Mouse (Mus musculus) cerebellum, postnatal 4 days (tissue): ENCODE data around the gene Hnf4a.
A peak's percentile ranks its signal among the peaks of the same experiment; 100 is the strongest.

Experiments
- DNase-seq, 2 experiments: peaks; one replicate each; pipeline ENCODE4 v3.0.0; 2022; ENCODE audit warnings: low spot score in 2 of 2, mixed read lengths in 1 of 2

The Hnf4a gene

GRCm38 (mm10) chr2:163490656-163491055 lies 16.0 kb upstream of the Hnf4a start:
- DNase-seq, result no peak

GRCm38 (mm10) chr2:163491351-163491750 lies 15.3 kb upstream of the Hnf4a start:
- peak in 1 of 2 experiments; percentile 13 for DNase-seq

- no peak for DNase-seq
Measured at GRCm38 (mm10) chr2:163492018-163492417, 14.6 kb upstream of the Hnf4a start, which contains the start of gene R3hdml. TSS of gene R3hdml (plus strand) at chr2:163492318.

GRCm38 (mm10) chr2:163493031-163493430 lies 13.6 kb upstream of the Hnf4a start:
- no peak for DNase-seq

- DNase-seq, result peak in 1 of 2 experiments; percentile 16
Measured at GRCm38 (mm10) chr2:163493976-163494375, 12.6 kb upstream of the Hnf4a start.

GRCm38 (mm10) chr2:163494456-163494855 lies 12.2 kb upstream of the Hnf4a start:
- DNase-seq, result no peak

GRCm38 (mm10) chr2:163502219-163502618 lies 4.4 kb upstream of the Hnf4a start:
- DNase-seq, result peak in 1 of 2 experiments; percentile 18

GRCm38 (mm10) chr2:163503191-163503590 lies 3.4 kb upstream of the Hnf4a start:
- no peak for DNase-seq

- no peak for DNase-seq
Measured at GRCm38 (mm10) chr2:163525761-163526243, 19.2 kb downstream of the Hnf4a start.

- DNase-seq, result no peak
Measured at GRCm38 (mm10) chr2:163527497-163527896, 20.9 kb downstream of the Hnf4a start.

- no peak for DNase-seq
Measured at GRCm38 (mm10) chr2:163530418-163530817, 23.8 kb downstream of the Hnf4a start.

GRCm38 (mm10) chr2:163531917-163532316 lies 25.3 kb downstream of the Hnf4a start:
- DNase-seq, result peak; percentile 79 to 87

- DNase-seq, result no peak
Measured at GRCm38 (mm10) chr2:163533226-163533625, 26.6 kb downstream of the Hnf4a start.

- peak; percentile 91 to 95 for DNase-seq
Measured at GRCm38 (mm10) chr2:163534958-163535524, 28.4 kb downstream of the Hnf4a start.

GRCm38 (mm10) chr2:163537443-163537842 lies 30.8 kb downstream of the Hnf4a start:
- no peak for DNase-seq

- DNase-seq, result no peak
Measured at GRCm38 (mm10) chr2:163538410-163538809, 31.8 kb downstream of the Hnf4a start.

- no peak for DNase-seq
Measured at GRCm38 (mm10) chr2:163539321-163540040, 32.9 kb downstream of the Hnf4a start.

- DNase-seq, result no peak
Measured at GRCm38 (mm10) chr2:163540231-163541117, 33.9 kb downstream of the Hnf4a start.

- no peak for DNase-seq
Measured at GRCm38 (mm10) chr2:163541568-163542182, 35.1 kb downstream of the Hnf4a start.

- DNase-seq, result no peak
Measured at GRCm38 (mm10) chr2:163542674-163543073, 36.1 kb downstream of the Hnf4a start.

- no peak for DNase-seq
Measured at GRCm38 (mm10) chr2:163546623-163547318, 40.2 kb downstream of the Hnf4a start.
